Mouse (Mus musculus) ES-E14 (cell line): ENCODE measurements around the gene Schip1. TPM values are rescaled to one million over a fixed set of nuclear protein-coding genes. Genes with fewer than 3 reads are reported as not detected.

Source experiments
- DNase-seq: peaks from one replicate; pipeline ENCODE4 v3.0.0-alpha.2; 2013; ENCODE audit warnings: low read depth, low spot score
- H3K27ac ChIP-seq: 2 replicates; pipeline ENCODE4 v1.5.1; 2012; ENCODE audit warnings: low read depth, mild to moderate bottlenecking, low read length, moderate library complexity, mixed read lengths; ENCODE audit not compliant: poor library complexity, insufficient read depth, severe bottlenecking
- H3K36me3 ChIP-seq: 2 replicates; pipeline ENCODE4 v1.6.1; 2012; ENCODE audit warnings: mild to moderate bottlenecking, low read length, moderate library complexity, mixed read lengths; ENCODE audit not compliant: control insufficient read depth, poor library complexity, insufficient read depth, severe bottlenecking
- H3K4me1 ChIP-seq, 2 experiments: fragments of 150-350 bp in 1 of 2; sonication (generic) in 1 of 2; 2 replicates each; pipeline ENCODE4 v1.6.1; 2012; ENCODE audit warnings: low read length in 2 of 2, mild to moderate bottlenecking in 1 of 2, mixed read lengths in 1 of 2; ENCODE audit not compliant: control insufficient read depth in 2 of 2, insufficient read depth in 2 of 2, poor library complexity in 1 of 2
- H3K4me3 ChIP-seq, 2 experiments: fragments of 150-350 bp in 1 of 2; sonication (generic) in 1 of 2; 2 replicates each; pipeline ENCODE4 v1.5.1; 2012; ENCODE audit warnings: low read length in 2 of 2, low read depth in 1 of 2, mild to moderate bottlenecking in 1 of 2, mixed read lengths in 1 of 2; ENCODE audit not compliant: insufficient read depth in 1 of 2, poor library complexity in 1 of 2, severe bottlenecking in 1 of 2
- H3K9ac ChIP-seq: 2 replicates; pipeline ENCODE4 v1.6.1; 2012; ENCODE audit warnings: low read depth, mild to moderate bottlenecking, low read length, mixed read lengths; ENCODE audit not compliant: poor library complexity, insufficient read depth, severe bottlenecking
- H3K9me3 ChIP-seq: fragments of 150-350 bp; sonication (generic); 2 replicates; pipeline ENCODE4 v1.6.1; 2012; ENCODE audit warnings: low read depth, mild to moderate bottlenecking, low read length; ENCODE audit not compliant: control insufficient read depth, insufficient read depth
- CHD2 ChIP-seq: IDR thresholded peaks from 2 replicates; pipeline ENCODE4 v1.6.1; 2014; ENCODE audit warnings: mild to moderate bottlenecking, low read depth, low read length, inconsistent platforms
- HCFC1 ChIP-seq: IDR thresholded peaks from 2 replicates; pipeline ENCODE4 v1.6.1; 2012; ENCODE audit warnings: low read length, inconsistent platforms, borderline replicate concordance; ENCODE audit not compliant: insufficient read depth
- MAFK ChIP-seq: IDR thresholded peaks from 2 replicates; pipeline ENCODE4 v1.6.1; 2014; ENCODE audit warnings: mild to moderate bottlenecking, low read depth, low read length, inconsistent platforms; ENCODE audit not compliant: insufficient read depth
- ZC3H11A ChIP-seq: IDR thresholded peaks from 2 replicates; pipeline ENCODE4 v1.6.1; 2012; ENCODE audit warnings: low read depth, mild to moderate bottlenecking, inconsistent platforms, low read length, borderline replicate concordance
- ZNF384 ChIP-seq: IDR thresholded peaks from 2 replicates; pipeline ENCODE4 v1.6.1; 2012; ENCODE audit warnings: low read depth, low read length, inconsistent platforms
- in situ Hi-C, 2 experiments: fragments of 600-800 bp; cut with MboI; formaldehyde crosslinking; loops; one replicate each; pipeline ENCODE4 v1.15.1; 2025; ENCODE audit warnings: low sequenced_read_pairs in 2 of 2, inconsistent platforms in 1 of 2; ENCODE audit not compliant: unreplicated experiment in 2 of 2
- total RNA-seq: library from RNA; depleted of rRNA; stranded (reverse); fragments of 300-350 nt; gene quantifications from 2 replicates; pipeline ENCODE4 v1.2.3, GENCODE M21; 2012

The Schip1 gene
- total RNA-seq, 1 experiment = 38.3 TPM

- H3K9ac ChIP-seq = no peak overlapping the region
- in situ Hi-C loops = no loop called here
- TF ChIP-seq HCFC1 = no peak
- no peak for TF ChIP-seq ZNF384
- no peak for TF ChIP-seq CHD2
- no peak for TF ChIP-seq MAFK
- TF ChIP-seq ZC3H11A = no peak
- H3K27ac ChIP-seq = no peak overlapping the region
- no peaks in the 10 kb centered on the region; a peak in 1 of 4 replicates for H3K4me1 ChIP-seq
- DNase-seq = no peak
- H3K4me3 ChIP-seq = no peak overlapping the region
- H3K36me3 ChIP-seq = peaks cover 7% of the 10 kb centered on the region; the same call in 1 of the 2 replicates
- no peaks in the 10 kb centered on the region for H3K9me3 ChIP-seq
These were observed 440.2 kb downstream of the Schip1 start for GRCm38 (mm10) chr3:68504838-68505237.

- no peak overlapping the region; the same call in 1 of the 2 replicates for H3K9ac ChIP-seq
- no peak overlapping the region for H3K27ac ChIP-seq
- peaks cover 7% of the 10 kb centered on the region; the same call in 1 of the 2 replicates for H3K36me3 ChIP-seq
- DNase-seq = no peak
- H3K4me1 ChIP-seq = peaks cover 0 to 2% of the 10 kb centered on the region in 2 experiments; a peak in 1 of 4 replicates
- in situ Hi-C loops = no loop called here
- no peak overlapping the region for H3K4me3 ChIP-seq
- H3K9me3 ChIP-seq = no peaks in the 10 kb centered on the region
- no peak for TF ChIP-seq ZC3H11A
- TF ChIP-seq CHD2 = no peak
- no peak for TF ChIP-seq ZNF384
- TF ChIP-seq HCFC1 = no peak
- TF ChIP-seq MAFK = no peak
These were observed 442.2 kb downstream of the Schip1 start for GRCm38 (mm10) chr3:68506769-68507318.

DNA sequence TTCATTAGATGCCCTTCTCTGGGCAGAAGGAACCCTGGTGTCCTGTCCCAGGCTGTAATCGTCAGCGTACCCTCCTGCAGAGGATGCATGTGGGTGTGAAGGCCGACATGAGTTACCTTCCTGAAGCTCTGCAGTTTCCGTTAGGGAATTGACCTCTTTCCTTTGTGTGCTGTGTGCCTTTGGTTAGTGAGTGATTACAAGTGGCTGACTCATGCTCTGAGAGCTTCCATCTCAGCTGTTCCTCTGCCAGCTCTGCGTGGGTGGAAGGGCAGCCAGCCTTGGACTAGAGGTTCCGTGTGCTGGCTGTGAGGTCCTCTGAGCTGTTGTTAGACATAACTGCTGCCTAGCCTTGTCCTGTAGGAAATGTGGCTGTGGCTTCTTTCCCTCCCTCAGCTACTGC is 444.0 kb downstream of the Schip1 start:
- Histone ChIP-seq H3K4me1 (peaks cover 2 to 17% of the 10 kb centered on the region in 2 experiments; a peak in 3 of 4 replicates), H3K9ac (no peak overlapping the region), H3K36me3 (peaks cover 12% of the 10 kb centered on the region; the same call in 1 of the 2 replicates), H3K27ac (no peak overlapping the region), H3K4me3 (no peak overlapping the region), H3K9me3 (no peaks in the 10 kb centered on the region)
- DNase-seq = no peak
- TF ChIP-seq MAFK = no peak
- no peak for TF ChIP-seq CHD2
- TF ChIP-seq ZNF384 = no peak
- TF ChIP-seq HCFC1 = no peak
- no peak for TF ChIP-seq ZC3H11A
- in situ Hi-C loops = no loop called here

DNA sequence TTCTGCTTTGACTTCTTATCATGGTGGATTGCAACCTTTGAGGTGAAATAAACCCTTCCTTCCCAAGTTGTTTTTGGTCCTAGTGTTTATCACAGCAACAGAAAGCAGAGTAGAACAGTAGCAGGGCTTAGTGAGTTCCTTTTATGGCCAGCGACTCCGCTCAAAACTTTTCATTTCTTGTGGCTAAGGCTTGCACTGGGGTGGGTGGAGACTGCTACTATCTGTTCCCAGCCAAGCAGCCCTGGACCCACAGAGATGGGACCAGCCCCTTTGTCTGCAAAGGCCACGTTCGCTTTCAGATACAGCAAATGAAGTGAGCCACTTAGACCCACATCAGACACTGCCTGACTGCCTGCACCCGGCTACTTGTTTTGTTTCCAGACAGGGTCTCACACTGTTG is 446.3 kb downstream of the Schip1 start:
- Histone ChIP-seq H3K4me1 (peaks cover 2 to 19% of the 10 kb centered on the region in 2 experiments; a peak in 3 of 4 replicates), H3K9me3 (no peaks in the 10 kb centered on the region), H3K36me3 (peaks cover 12% of the 10 kb centered on the region; the same call in 1 of the 2 replicates), H3K9ac (no peak overlapping the region), H3K4me3 (no peak overlapping the region), H3K27ac (no peak overlapping the region)
- no peak for TF ChIP-seq MAFK
- TF ChIP-seq ZC3H11A = no peak
- no peak for TF ChIP-seq ZNF384
- TF ChIP-seq HCFC1 = no peak
- no peak for TF ChIP-seq CHD2
- in situ Hi-C loops = no loop called here
- no peak for DNase-seq
